Mouse (Mus musculus) G1E (cell line): ENCODE measurements around the gene Wdr72.

Experiments
- CTCF ChIP-seq: IDR thresholded peaks from 2 replicates; pipeline ENCODE4 v1.5.1; 2012; ENCODE audit warnings: low read depth, low read length, inconsistent platforms, mixed read lengths
- GATA1 ChIP-seq: IDR thresholded peaks from 2 replicates; pipeline ENCODE4 v1.6.1; 2012; ENCODE audit warnings: borderline replicate concordance, low read length, inconsistent platforms, mixed read lengths

DNA sequence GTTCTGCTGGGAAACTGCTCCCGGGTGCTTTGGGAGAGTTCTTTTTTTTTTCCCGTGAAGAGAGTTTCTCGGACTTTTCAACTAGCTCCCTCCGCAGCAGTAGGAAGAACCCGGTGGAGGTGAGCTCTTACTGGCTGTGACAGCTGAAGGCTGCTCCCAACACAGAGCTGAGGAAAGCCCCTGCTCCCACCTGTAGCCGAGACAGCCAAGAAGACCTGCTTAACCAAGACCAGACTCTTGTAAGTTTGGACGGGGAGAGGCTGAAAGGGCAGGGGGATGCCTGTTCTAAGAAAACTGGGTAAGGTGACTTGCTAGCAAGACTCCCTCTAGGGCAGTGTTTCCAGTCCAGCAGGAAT is 283 bp downstream of the Wdr72 start:
- TF ChIP-seq CTCF (no peak), GATA1 (no peak)
